Mouse (Mus musculus): Measurements from ENCODE around the gene Cep19.
A peak's percentile ranks its signal among the peaks of the same experiment; 100 is the strongest.

Gene Cep19

DNA sequence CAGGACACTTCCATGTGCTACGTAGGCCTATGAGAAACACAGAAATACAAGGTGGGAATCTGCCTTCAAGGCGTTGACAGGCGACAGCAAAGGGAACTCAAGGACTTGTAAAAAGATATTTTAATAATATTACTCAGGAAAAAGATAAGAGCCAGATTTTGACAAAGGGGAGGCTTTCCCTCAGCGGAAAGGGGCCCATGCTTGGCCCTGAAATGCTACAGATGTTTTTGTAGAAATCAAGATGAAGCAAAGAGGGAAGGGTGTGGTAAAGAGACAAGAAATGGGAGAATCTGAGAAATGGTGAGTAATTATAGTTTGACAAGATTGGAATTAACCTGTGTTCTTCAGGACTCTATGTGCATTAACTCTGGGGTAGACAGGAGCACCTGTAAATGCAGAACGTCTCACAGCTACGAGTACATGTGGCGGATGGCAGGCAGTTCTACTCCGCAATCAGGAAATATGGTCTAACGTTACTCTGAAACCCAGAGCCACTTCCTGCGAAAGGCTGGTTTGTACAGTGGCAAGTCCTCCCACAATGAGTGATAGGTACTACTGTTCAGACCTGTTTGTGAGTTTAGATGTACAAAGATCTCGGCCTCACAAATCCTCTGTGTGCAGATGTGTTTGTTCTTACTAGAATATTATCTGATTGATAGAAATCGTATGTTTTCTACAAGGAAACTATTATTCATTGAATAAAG lies 7.9 kb downstream of the Cep19 start:
- no peak for DNase-seq (ENCODE audit: low spot score)

DNA sequence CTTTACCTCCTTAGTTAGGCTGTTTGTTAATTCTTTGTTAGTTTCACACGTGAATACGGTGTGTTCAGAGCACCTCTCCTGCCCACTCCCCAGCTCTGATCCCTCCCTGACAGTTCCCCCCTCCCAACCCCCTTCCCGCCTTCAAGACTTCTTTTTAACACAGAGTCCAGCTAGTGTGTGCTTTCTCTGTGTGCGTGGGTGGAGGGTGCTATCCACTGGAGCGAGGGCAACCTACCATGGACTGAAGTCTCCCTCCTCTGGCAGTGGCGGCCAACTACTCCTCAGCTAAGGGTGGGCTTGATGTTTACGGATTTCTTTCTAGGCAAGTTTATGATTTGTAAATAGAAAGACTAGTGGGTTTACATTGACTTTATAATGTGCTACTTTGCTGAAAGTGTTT lies 8.6 kb downstream of the Cep19 start:
- no peak for DNase-seq (ENCODE audit: low spot score)

DNA sequence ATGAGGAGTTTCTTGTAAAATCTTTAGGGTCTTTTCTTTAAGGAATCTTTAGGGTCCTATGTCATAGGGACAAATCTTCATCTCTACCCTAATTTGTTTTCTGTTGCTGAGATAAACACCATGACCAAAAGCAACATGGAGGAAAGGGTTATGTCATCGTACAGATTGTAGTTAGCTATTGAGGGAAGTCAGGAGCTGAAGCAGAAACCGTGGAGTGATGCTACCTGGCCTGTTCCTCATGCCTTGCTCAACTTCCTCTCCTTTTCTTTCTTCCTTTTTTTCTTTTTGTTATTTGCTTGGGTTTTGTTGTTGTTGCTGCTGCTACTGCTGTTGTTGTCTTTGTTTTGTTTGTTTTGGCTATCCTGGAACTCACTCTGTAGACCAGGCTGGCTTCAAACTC lies 9.0 kb downstream of the Cep19 start:
- DNase-seq (ENCODE audit: low spot score) = no peak

DNA sequence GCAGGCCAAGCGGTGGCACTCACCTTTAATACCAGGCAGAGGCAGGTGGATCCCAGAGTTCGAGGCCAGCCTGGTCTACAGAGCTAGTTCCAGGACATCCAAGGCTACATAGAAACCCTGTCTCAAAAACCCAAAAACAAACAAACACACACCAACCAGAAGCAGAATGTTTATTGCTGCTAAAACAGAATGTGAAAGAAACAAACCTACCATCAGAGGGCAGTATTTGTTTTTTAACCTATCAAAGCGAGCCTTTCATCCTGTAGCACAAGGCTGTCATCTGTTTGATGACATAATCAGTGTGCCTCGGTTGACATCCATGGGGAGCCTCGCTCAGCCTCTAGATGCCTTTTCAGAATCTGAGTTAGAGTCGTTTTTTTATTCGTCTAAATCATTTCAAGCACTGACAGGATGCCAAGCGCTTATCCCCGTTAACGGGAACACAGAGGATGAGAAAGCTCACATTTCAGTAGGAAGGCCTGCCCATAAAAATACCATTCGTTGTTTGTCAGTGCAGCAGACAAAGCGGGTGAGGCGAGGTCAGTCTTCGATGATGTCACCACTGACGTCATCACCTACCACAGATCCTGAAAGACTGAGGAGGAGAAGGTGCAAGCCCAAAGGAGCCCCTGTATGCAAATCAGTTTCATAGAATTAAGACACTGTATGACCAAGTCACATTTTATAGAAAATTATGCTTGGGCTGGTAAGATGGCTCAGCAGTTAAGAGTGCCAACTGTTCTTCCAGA lies 11.5 kb downstream of the Cep19 start:
- DNase-seq (ENCODE audit: low spot score) = peak; percentile 34

DNA sequence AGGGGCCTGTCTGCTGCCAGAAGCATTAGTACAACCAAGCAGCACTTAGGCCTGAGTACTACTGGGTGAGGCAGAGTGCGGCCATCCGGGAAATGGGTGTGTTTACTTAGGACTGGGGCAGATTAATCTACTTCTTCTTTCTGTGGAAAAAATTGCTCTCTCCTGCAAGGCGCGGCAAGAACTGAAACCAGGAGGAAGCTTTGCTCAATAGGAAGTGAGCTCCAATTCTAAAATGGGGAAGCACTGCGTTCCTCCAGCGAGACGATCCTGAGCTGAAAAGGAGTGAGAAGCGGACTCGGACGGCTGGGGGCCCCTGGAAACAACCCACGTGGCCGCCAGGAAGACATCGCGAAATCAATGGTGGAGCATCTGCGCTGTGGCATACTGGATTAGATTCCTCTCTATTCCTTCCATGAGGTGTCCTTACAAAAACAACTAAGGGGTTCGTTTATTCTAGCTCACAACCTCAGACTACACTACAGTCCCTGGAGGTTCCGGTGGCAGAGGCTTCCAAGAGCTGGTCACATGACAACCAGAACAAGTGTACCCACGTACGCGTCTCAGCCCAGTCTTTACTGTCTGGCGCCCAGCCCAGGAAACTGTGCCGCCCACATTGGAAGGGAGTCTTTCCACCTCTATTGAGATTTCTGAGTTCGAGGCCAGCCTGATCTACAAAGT lies 14.1 kb downstream of the Cep19 start:
- no peak for DNase-seq (ENCODE audit: low spot score)

DNA sequence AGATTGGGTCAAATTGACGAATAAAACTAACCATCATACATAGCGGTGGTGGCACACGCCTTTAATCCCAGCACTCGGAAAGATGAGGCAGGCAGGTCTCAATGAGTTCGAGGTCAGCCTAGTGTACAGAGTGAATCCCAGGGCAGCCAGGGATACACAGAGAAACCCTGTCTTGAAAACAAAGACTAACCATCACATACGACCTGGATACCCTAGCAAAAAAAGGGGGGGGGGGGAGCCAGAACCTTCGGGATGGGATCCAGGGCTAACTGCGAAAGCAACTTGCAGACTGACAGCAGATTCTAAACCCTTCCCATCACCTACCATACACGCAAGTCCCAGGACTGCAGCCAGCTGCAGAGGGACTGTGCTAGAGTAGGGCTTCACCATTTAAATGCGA lies 14.8 kb downstream of the Cep19 start:
- no peak for DNase-seq (ENCODE audit: low spot score)

DNA sequence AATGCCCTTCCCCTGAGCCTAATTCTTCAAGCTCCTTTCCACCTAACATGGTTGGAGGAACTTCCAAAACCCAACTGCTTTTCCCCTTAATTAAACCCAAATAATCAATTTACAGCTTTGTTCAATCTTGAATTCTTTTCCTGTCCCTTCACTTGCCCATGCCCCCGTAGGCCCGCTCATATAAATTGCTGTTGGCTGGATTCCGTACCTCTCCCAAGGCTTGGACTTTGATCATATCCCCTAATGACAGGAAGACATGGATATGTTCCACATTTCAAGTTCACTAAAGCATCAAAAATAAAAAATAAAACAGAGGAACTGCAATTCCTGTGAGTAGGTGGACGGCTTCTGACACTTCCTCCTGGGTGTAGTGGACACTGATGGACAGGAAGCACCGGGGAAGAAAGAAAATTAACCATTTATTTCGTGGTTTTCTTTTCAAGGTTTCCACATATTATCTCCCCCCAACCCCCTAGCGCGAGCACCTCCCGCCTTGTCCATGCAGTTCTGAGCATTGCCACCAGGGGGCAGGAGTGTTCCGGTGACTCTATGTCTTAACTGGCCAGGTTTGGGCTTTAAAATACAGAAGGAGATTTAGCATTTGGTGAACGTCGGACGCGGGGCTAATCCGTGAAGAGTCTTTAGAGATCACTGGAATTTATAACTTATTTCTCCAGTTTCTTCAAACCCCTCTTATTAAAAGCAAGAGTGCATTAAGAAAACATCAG lies 15.5 kb downstream of the Cep19 start:
- peak; percentile 91 for DNase-seq (ENCODE audit: low spot score)

DNA sequence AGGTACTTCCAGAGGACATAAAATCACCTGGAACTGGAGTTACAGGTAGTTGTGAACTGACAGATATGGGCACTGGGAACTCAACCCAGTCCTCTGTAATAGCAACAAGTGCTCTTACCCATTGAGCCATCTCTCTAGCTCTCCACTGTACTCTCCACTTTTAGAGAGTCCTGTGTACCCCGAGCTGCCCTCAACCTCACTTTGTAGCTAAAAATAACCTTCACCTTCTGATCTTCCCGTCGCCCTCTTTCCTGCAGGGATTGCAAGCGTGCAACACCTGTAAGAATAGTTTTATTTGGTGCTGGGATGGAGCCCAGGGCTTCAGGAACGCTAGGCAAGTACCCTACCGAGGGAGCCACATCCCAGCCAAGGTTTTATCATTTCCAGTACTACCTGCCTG lies 16.2 kb downstream of the Cep19 start:
- no peak for DNase-seq (ENCODE audit: low spot score)

DNA sequence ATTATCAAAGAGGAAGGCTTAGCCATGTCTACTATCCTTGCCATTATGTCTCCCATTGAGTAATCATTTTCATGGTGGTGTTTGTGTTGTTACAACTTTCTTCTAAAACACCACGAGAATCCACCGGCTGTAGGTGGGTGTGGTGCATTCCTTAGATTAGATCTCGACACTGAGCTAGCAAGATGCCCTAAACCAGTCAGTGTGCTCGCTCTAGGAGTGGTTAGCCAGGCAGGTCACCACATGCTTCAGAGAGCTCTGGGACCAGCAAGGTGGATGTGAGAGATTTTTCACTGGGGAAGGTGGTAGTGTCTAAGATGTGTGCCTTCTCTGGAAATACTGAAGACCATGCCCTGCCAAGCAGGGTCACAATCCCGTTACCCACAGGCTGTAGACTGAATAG lies 16.6 kb downstream of the Cep19 start:
- DNase-seq (ENCODE audit: low spot score) = no peak

DNA sequence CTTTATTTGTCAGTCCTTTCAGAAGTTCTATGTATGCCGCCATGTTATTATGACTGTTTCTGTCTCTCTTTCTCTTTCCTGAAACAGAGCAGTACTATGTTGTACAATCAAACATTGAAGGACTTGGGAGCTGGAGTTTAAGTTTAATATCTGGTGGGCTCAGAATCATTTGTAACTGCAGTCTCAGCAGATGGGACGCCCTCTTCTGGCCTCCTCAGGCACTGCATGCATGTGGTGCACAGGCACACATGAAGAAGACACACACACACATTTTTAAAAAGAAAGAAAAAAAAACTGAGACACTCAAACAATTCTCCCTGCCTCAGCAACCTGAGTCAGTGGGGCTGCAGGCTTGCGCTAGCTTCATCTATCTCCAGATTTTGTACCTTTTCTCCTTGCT lies 20.9 kb downstream of the Cep19 start:
- DNase-seq (ENCODE audit: low spot score) = no peak

DNA sequence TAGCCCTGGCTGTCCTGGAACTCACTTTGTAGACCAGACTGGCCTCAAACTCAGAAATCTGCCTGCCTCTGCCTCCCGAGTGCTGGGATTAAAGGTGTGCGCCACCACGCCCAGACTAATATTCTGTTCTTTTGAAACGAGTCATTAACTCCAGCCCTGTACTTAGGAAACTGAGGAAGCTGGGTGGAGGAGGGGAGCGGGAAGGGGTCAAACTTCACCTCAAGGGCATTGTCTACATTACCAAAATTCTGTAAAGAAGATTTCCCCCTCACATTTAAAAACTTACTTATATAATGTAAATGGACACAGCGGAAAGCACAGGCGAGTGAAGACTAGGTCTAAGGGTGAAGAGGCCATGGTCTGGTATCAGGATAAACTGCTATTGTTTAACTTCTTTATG lies 24.4 kb downstream of the Cep19 start:
- no peak for DNase-seq (ENCODE audit: low spot score)

DNA sequence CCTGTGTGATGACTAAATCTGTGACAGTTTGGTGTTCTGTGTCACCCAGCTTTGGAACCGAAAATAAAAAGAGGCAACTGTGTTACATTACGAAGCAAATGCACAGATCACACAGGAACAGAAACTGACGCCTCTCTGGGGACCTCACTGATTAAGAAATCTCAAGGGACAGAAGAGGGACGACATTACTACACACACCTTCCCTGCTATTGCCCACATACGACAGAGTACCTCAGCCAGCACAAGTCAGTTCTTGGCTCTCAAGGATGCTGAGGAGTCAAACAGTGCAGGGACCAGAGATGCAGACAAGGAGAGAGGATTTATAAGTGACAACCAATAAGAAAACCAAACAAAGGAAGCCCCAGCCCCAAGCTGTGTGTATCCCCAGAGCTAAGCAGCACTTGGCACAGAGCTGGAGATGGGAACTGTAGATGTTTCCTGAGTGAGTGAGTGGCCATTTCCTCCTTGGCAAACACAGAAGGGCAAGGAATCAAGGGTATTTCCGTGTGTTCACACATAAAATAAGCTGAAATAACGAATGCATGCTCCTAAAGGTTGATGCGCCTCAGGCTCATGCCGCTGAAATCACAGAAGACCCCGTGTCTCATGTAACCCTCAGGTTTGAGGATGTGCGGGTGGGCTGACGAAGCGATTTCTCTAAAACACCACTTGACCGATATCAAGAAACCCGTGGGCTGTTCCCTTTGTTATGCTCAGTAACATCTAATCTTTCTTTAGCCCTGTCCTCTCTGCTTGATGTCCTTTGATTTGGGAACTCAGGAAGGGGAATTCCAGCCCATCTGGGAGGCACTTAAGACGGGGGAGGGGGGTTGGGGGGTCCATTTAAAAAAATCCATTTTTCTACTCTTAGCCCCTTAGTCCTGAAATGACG lies 25.1 kb downstream of the Cep19 start:
- no peak for DNase-seq (ENCODE audit: low spot score)

DNA sequence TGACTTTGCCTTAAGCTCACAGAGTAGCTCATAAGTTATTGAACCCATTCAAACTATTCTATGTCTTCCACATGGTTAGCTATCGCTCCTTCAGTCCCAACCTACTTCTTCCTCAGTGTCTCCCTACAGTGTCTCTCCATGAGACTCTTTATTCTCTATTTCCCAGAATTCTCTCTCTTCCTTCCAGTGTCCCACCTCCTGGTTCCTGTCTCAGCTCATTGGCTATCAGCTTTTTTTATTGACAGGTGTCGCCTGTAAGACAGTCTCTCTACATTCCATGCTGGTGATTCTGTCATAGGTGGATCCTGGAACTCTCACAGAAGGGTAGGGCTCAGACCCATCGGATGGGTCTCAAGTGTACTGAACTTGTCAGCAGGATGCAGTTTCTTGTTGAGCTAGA lies 25.8 kb downstream of the Cep19 start:
- DNase-seq (ENCODE audit: low spot score) = no peak

DNA sequence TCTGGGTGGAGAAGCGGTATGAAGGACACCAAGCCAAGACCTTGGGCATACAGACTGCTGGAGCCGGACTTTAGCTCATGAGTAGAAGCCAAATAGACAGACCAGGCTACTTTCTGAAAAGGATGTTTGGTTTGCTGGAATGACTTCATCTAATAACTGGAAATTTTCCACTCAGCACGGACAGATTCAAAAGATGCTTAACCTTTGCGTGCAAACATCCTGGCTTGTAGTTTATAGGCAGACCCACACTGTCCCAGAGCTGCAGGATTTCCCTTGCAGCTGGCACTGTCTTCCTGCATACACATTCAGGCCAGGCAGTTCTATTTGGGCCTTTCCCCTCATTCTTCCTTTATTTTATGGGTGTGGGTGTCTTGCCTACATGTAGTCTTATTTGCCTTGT lies 27.4 kb downstream of the Cep19 start:
- DNase-seq (ENCODE audit: low spot score) = no peak

DNA sequence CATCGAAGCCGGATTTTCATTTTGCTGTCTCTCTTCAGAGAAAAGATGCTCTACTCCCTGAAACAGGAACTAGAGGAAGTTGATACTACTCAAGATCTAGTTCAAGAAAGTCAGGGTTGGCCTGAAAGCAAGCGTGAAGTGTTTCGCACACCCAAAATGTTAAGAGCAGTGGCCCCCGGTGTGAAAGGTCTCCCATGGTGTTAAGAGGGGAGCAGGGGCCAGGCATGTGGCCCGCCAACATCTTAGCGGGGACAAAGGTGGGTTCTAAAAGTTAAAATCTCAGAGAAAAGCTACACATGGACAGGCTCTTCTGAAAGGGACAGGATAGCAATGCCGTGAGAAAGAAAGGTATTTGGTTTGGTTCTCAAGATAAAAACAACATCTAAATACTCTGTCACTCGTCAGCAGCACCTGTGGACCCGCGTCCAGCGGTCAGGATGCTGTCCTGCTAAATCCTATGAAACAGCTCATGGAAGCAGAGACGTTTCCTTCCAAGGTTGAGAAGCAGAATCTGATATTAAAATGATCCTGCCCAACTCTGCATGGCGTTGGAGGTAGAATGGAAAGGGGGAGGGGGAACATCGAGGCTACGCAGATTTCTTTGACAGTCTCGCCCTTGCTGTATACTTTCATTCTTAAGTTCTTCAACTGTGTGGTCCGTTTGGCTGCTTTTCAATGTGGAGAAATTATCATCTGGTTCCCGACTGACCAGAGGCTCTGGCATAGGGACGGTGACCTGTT lies 30.0 kb downstream of the Cep19 start:
- DNase-seq (ENCODE audit: low spot score) = no peak

DNA sequence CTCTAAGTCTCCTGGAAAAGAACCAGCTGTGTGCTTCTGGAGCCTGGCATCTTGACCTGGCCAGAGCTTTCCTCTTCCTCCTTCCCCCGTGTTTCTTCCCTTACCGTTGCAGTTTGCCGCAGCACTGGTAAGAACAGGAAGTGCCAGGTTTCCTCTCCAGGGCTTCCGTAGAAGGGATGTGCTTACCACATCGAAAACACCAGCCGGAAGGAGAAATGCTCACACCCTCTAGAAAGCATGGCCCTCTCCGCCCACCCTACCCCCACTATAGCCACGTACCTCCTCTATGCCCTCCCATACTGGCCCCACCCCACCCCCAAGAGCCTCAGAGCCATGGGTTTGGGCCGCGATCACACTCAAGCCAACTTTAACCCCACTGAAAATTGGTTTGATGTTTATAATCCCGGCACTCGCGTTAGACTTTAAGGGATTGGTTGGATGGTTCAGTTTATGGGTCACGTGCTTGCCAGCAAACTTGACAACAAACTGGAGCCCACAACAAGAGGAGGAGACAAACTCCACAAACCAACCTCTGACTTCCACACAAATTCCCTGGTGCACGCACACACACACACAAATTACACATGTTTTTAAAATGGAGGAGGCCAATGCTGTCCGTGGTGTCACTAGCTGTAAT lies 30.7 kb downstream of the Cep19 start:
- no peak for DNase-seq (ENCODE audit: low spot score)

DNA sequence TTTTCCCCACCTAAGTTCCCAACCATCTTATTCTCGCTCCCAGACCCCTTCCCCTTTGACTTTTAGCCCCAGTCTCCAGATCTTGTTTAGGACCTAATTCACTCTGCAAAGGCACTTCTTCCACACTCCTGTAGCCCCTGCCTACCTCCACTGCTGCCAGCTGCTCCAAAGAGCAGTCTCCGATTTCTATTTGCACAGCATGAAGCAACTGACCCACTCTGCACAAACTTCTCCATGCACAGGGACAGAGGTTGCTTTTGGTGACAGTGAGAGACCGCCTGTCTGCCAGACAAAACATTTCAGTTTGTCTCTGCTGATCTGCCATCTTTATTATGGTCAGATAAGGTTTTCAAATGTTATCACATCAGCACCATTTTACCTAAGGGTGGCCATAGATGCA lies 33.5 kb downstream of the Cep19 start:
- no peak for DNase-seq (ENCODE audit: low spot score)

DNA sequence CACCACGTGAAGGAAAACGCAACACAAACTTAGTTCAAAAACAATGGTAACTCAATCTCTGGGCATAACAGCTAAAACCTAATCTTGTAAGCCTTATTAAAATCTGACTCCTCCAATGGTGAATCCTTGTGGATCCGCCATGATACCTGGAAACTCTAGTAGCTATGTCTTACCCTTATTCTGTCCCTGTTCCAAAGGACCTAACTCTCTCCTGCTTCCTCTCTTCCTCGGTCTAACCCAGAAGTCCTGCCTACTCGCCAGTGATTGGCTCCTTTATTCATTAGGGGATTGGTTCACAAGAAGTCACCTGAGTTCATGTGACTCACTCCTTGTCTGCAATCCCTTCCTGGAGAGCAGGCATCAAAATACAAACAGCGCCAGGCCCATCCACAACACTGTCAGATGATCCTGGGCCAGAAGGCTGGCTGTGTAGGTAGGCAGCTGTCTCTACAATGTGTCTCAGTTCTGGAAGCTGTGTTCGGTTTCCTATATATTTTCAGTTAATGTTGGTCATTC lies 36.3 kb downstream of the Cep19 start:
- DNase-seq (ENCODE audit: low spot score) = no peak

DNA sequence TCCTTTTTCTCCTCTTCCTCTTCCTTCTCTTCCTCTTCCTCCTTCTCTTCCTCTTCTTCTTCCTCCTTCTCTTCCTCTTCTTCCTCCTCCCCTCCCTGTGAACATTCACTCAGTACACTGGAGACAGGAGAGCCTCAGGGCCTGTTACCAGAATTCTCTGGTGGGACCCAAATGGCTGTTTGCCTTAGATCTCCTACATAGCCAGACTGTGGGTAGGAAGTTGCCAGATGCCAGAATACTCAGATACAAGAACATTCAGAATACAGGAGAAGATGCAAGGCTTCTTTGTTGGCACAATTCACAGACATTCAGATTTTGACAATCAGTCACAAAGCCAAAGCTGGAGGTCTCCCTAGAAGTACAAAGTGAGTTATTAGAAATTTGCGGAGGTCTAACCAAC lies 39.4 kb downstream of the Cep19 start:
- no peak for DNase-seq (ENCODE audit: low spot score)

DNA sequence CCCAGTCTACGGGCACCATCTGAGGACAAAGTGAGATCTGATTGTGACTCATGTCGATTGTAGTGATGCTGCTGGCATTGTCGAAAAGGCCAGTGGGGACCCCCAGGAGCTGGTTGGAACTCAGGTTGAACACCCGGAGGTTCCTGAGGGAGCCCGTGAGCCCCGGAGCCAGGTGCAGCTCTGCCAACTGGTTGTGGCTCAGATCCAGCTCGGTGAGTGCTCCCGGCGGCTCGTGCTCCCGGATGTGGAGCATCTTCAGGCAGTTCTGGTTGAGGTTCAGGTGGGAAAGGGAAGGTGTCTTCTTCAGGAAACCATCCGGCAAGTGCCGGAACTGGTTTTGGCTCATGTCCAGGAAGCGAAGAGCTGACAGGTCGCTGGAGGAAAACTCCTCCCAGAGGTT lies 44.2 kb downstream of the Cep19 start:
- DNase-seq (ENCODE audit: low spot score) = no peak
